29 mouse cellular contexts compared by ENCODE assay signal in genomic region chr6:91187871-91188270, GRCm38 (mm10). TPM values are rescaled to one million over a fixed set of nuclear protein-coding genes. Genes with fewer than 3 reads are reported as not detected.
A peak's percentile ranks its signal among the peaks of the same experiment; 100 is the strongest.
DNase-seq lines count a peak whose midpoint lies in the region; ATAC-seq and TF ChIP-seq lines count a peak whose summit lies in the region.
"Had no signal": no experiment of that assay in that cellular context is flagged by ENCODE, and none has a peak within 500 bp of the region (broad histone marks: within the 10 kb centered on the region; RNA-seq: fewer than 3 reads in every experiment).

No protein-coding gene starts in this region.

- no peak overlapping the region for H3K4me3 ChIP-seq in hindbrain, postnatal 0 days (ENCODE audit: low read length)
- H3K4me3 ChIP-seq in hindbrain, embryonic 12.5 days: no peak overlapping the region
- no peak overlapping the region for H3K4me3 ChIP-seq in midbrain, embryonic 11.5 days (ENCODE audit: low read depth, low read length)
- H3K4me3 ChIP-seq in liver, embryonic 11.5 days (ENCODE audit: low read depth, low read length): no peak overlapping the region
- H3K4me3 ChIP-seq: embryonic facial prominence, embryonic 10.5 days; embryonic facial prominence, embryonic 15.5 days; forebrain, embryonic 15.5 days; hindbrain, embryonic 13.5 days; kidney, embryonic 15.5 days; layer of hippocampus, adult 2 months; liver, embryonic 13.5 days had no signal

- no peak for TF ChIP-seq CTCF in hindbrain, postnatal 0 days (IDR thresholded peaks at IDR 0.05; ENCODE audit: low read depth)

- 41% methylated on average over 3 of the region's 3 CpGs for WGBS in hindbrain, postnatal 0 days
- 76% methylated on average over 3 of the region's 3 CpGs for WGBS in hindbrain, embryonic 12.5 days
- WGBS in midbrain, embryonic 11.5 days: 76% methylated on average over 3 of the region's 3 CpGs
- 82% methylated on average over 3 of the region's 3 CpGs for WGBS in liver, embryonic 11.5 days

- peak; percentile 55 for DNase-seq in adrenal gland, postnatal 10 days
- DNase-seq in adrenal gland, adult 8-10 months: no peak
- DNase-seq in gastrocnemius, postnatal 25 days: peak; percentile 46
- no peak for DNase-seq in gastrocnemius, adult 18-20 months (ENCODE audit: low spot score)
- DNase-seq in hindbrain, postnatal 0 days (ENCODE audit: low spot score): peak; percentile 43
- DNase-seq in midbrain, embryonic 11.5 days (ENCODE audit: low spot score, missing footprints): no peak
- DNase-seq in liver, embryonic 11.5 days (ENCODE audit: low spot score): no peak
- DNase-seq: cerebellum, adult 8-10 months; cerebellum, postnatal 25 days; gastrocnemius, postnatal 14 days; kidney, adult 11 months; liver, embryonic 13.5 days; lung, adult 18-20 months; midbrain, embryonic 14.5 days; thymus, adult 2 months; thymus, postnatal 36 days had no signal

- no peak overlapping the region for H3K4me2 ChIP-seq in hindbrain, postnatal 0 days (ENCODE audit: low read depth, low read length)
- no peak overlapping the region for H3K4me2 ChIP-seq in hindbrain, embryonic 12.5 days (replicated peaks)
- no peak overlapping the region for H3K4me2 ChIP-seq in midbrain, embryonic 11.5 days
- H3K4me2 ChIP-seq in liver, embryonic 11.5 days: no peak overlapping the region
- H3K4me2 ChIP-seq: embryonic facial prominence, embryonic 15.5 days; forebrain, embryonic 15.5 days; hindbrain, embryonic 13.5 days; kidney, embryonic 15.5 days; liver, embryonic 13.5 days had no signal

- no peak overlapping the region for H3K27ac ChIP-seq in hindbrain, postnatal 0 days
- H3K27ac ChIP-seq in hindbrain, embryonic 12.5 days: no peak overlapping the region
- no peak overlapping the region for H3K27ac ChIP-seq in midbrain, embryonic 11.5 days (ENCODE audit: low read depth, low read length)
- H3K27ac ChIP-seq in liver, embryonic 11.5 days (ENCODE audit: low read depth, low read length): no peak overlapping the region
- H3K27ac ChIP-seq: embryonic facial prominence, embryonic 10.5 days; embryonic facial prominence, embryonic 15.5 days; forebrain, embryonic 15.5 days; hindbrain, embryonic 13.5 days; kidney, embryonic 15.5 days; layer of hippocampus, adult 2 months; liver, embryonic 13.5 days; macrophage had no signal

- no peaks in the 10 kb centered on the region for H3K27me3 ChIP-seq in hindbrain, postnatal 0 days (ENCODE audit: insufficient read depth, low read length)
- no peaks in the 10 kb centered on the region for H3K27me3 ChIP-seq in hindbrain, embryonic 12.5 days
- no peaks in the 10 kb centered on the region for H3K27me3 ChIP-seq in midbrain, embryonic 11.5 days (ENCODE audit: control insufficient read depth, insufficient read depth, low read length)
- no peaks in the 10 kb centered on the region; the same call in 1 of the 2 replicates for H3K27me3 ChIP-seq in liver, embryonic 11.5 days (replicated peaks; ENCODE audit: control insufficient read depth, insufficient read depth, low read length)
- H3K27me3 ChIP-seq: embryonic facial prominence, embryonic 15.5 days; forebrain, embryonic 15.5 days; hindbrain, embryonic 13.5 days; kidney, embryonic 15.5 days; Patski had no signal

- no peak for ATAC-seq in hindbrain, postnatal 0 days
- no peak for ATAC-seq in hindbrain, embryonic 12.5 days (ENCODE audit: low FRiP score)
- ATAC-seq in midbrain, embryonic 11.5 days (ENCODE audit: low FRiP score): no peak
- no peak for ATAC-seq in liver, embryonic 11.5 days (replicated peaks; ENCODE audit: low FRiP score)
- ATAC-seq: forebrain, embryonic 15.5 days; lung, postnatal 0 days; Patski had no signal

- no peaks in the 10 kb centered on the region for H3K9me3 ChIP-seq in hindbrain, postnatal 0 days (ENCODE audit: low read length)
- no peaks in the 10 kb centered on the region for H3K9me3 ChIP-seq in hindbrain, embryonic 12.5 days (replicated peaks)
- H3K9me3 ChIP-seq in midbrain, embryonic 11.5 days (ENCODE audit: control insufficient read depth, low read length): no peaks in the 10 kb centered on the region
- H3K9me3 ChIP-seq in liver, embryonic 11.5 days (ENCODE audit: control insufficient read depth, low read length): no peaks in the 10 kb centered on the region
- H3K9me3 ChIP-seq: embryonic facial prominence, embryonic 10.5 days; embryonic facial prominence, embryonic 15.5 days; forebrain, embryonic 15.5 days; G1E; hindbrain, embryonic 13.5 days; kidney, embryonic 15.5 days; liver, embryonic 13.5 days had no signal

- no peaks in the 10 kb centered on the region for H3K4me1 ChIP-seq in hindbrain, postnatal 0 days (ENCODE audit: insufficient read depth, low read length)
- H3K4me1 ChIP-seq in hindbrain, embryonic 12.5 days: no peaks in the 10 kb centered on the region
- no peaks in the 10 kb centered on the region for H3K4me1 ChIP-seq in midbrain, embryonic 11.5 days (ENCODE audit: control insufficient read depth, insufficient read depth, low read length)
- peaks cover 8% of the 10 kb centered on the region; the same call in 1 of the 2 replicates for H3K4me1 ChIP-seq in liver, embryonic 11.5 days (replicated peaks; ENCODE audit: control insufficient read depth, insufficient read depth, low read length)
- H3K4me1 ChIP-seq: forebrain, embryonic 15.5 days; hindbrain, embryonic 13.5 days; kidney, embryonic 15.5 days had no signal

- H3K9ac ChIP-seq in hindbrain, postnatal 0 days (replicated peaks; ENCODE audit: low read length): no peak overlapping the region
- no peak overlapping the region for H3K9ac ChIP-seq in hindbrain, embryonic 12.5 days
- H3K9ac ChIP-seq in midbrain, embryonic 11.5 days (ENCODE audit: low read length): no peak overlapping the region
- H3K9ac ChIP-seq in liver, embryonic 11.5 days (ENCODE audit: low read depth, low read length): no peak overlapping the region
- H3K9ac ChIP-seq: embryonic facial prominence, embryonic 15.5 days; forebrain, embryonic 15.5 days; hindbrain, embryonic 13.5 days; kidney, embryonic 15.5 days; liver, embryonic 13.5 days had no signal

- no peaks in the 10 kb centered on the region for H3K36me3 ChIP-seq in hindbrain, postnatal 0 days (ENCODE audit: insufficient read depth, low read length)
- no peaks in the 10 kb centered on the region for H3K36me3 ChIP-seq in hindbrain, embryonic 12.5 days
- H3K36me3 ChIP-seq in midbrain, embryonic 11.5 days (ENCODE audit: control insufficient read depth, insufficient read depth, low read length): no peaks in the 10 kb centered on the region
- no peaks in the 10 kb centered on the region for H3K36me3 ChIP-seq in liver, embryonic 11.5 days (ENCODE audit: control insufficient read depth, insufficient read depth, low read length)
- H3K36me3 ChIP-seq: embryonic facial prominence, embryonic 10.5 days; embryonic facial prominence, embryonic 15.5 days; forebrain, embryonic 15.5 days; G1E; hindbrain, embryonic 13.5 days; kidney, embryonic 15.5 days; liver, embryonic 13.5 days had no signal

RNA-seq across cellular contexts. Expression of gene Fbln2, which starts 24.4 kb away (rescaled TPM):
- 10 to 100 TPM; 59.6 to 62.1 TPM for total RNA-seq in adrenal gland, postnatal 10 days (2021)
- total RNA-seq in adrenal gland, adult 8-10 months (2022): 10 to 100 TPM in 3 of 4 experiments, 1 to 10 TPM in 1; 8.8 to 24.6 (median 14.7) TPM
- 10 to 100 TPM; 47.7 to 50.2 TPM for total RNA-seq in gastrocnemius, postnatal 25 days (2021)
- 10 to 100 TPM; 40.1 to 51.6 TPM for total RNA-seq in gastrocnemius, adult 18-20 months (2021)
- total RNA-seq in hindbrain, postnatal 0 days (2014; rRNA removed): 50.6 and 50.9 TPM in 2 replicates
- 18.5 and 21.2 TPM in 2 replicates for polyA plus RNA-seq in hindbrain, postnatal 0 days (2015; fragmentation: Nextera tagmentation; extraction: Ambion mirVana)
- 100 and 102 TPM in 2 replicates for polyA plus RNA-seq in hindbrain, embryonic 12.5 days (2016; fragmentation: Nextera tagmentation; extraction: Ambion mirVana)
- 21.9 TPM in 2 replicates for polyA plus RNA-seq in midbrain, embryonic 11.5 days (2014; fragmentation: Nextera tagmentation; extraction: Ambion mirVana)
- polyA plus RNA-seq in liver, embryonic 11.5 days (2014; fragmentation: Nextera tagmentation; extraction: Ambion mirVana): 33.3 and 36.3 TPM in 2 replicates
- total RNA-seq: megakaryocyte-erythroid progenitor cell, adult 5-6 weeks; monocyte, adult 5-6 weeks had no signal
- polyA plus RNA-seq: G1E had no signal

RNA-seq across cellular contexts. Expression of gene Hdac11, which starts 31.4 kb away (rescaled TPM):
- 10 to 100 TPM in 1 of 2 experiments, 1 to 10 TPM in 1; 9.7 to 12.3 TPM for total RNA-seq in adrenal gland, postnatal 10 days (2021)
- total RNA-seq in adrenal gland, adult 8-10 months (2022): 10 to 100 TPM in 3 of 4 experiments, 1 to 10 TPM in 1; 9.8 to 26.5 (median 20.6) TPM
- total RNA-seq in gastrocnemius, postnatal 25 days (2021): 1 to 10 TPM; 5.9 to 6.0 TPM
- total RNA-seq in gastrocnemius, adult 18-20 months (2021): 1 to 10 TPM; 6.7 to 7.2 TPM
- total RNA-seq in hindbrain, postnatal 0 days (2014; rRNA removed): 100 and 111 TPM in 2 replicates
- 50.1 and 50.7 TPM in 2 replicates for polyA plus RNA-seq in hindbrain, postnatal 0 days (2015; fragmentation: Nextera tagmentation; extraction: Ambion mirVana)
- 18.8 and 23.2 TPM in 2 replicates for polyA plus RNA-seq in hindbrain, embryonic 12.5 days (2016; fragmentation: Nextera tagmentation; extraction: Ambion mirVana)
- 12.8 and 13.0 TPM in 2 replicates for polyA plus RNA-seq in midbrain, embryonic 11.5 days (2014; fragmentation: Nextera tagmentation; extraction: Ambion mirVana)
- polyA plus RNA-seq in liver, embryonic 11.5 days (2014; fragmentation: Nextera tagmentation; extraction: Ambion mirVana): 7.1 and 7.2 TPM in 2 replicates

Comparison
In these comparisons a context has a peak if more than half of its experiments do, and no peak if none do; other contexts are left out.
1. DNase-seq: peak in adrenal gland, postnatal 10 days (single experiment), gastrocnemius, postnatal 25 days (single experiment) and hindbrain, postnatal 0 days (single experiment); none in adrenal gland, adult 8-10 months (single experiment), gastrocnemius, adult 18-20 months (single experiment), midbrain, embryonic 11.5 days (single experiment) and liver, embryonic 11.5 days (single experiment).